Mouse (Mus musculus) bone marrow, adult 2 months (tissue): Measurements from ENCODE around the gene Rdh19.

Experiments used
- CTCF ChIP-seq: fragments of 200-500 bp; IDR thresholded peaks from 2 replicates; pipeline ENCODE4 v1.5.1; 2011; ENCODE audit warnings: low read length, control low read depth; ENCODE audit not compliant: control insufficient read depth, insufficient read depth
- POLR2A ChIP-seq: fragments of 200-500 bp; IDR thresholded peaks from 2 replicates; pipeline ENCODE4 v1.6.1; 2011; ENCODE audit warnings: low read depth, mild to moderate bottlenecking, control low read depth, low read length, borderline replicate concordance; ENCODE audit not compliant: control insufficient read depth

- TF ChIP-seq POLR2A (no peak), CTCF (no peak)
These were observed 9.0 kb upstream of the Rdh19 start for GRCm38 (mm10) chr10:127840776-127841175.
